Mouse (Mus musculus) lung, postnatal 0 days (tissue): ENCODE measurements around the gene Sema3b.

Experiments used
- CTCF ChIP-seq: IDR thresholded peaks from 2 replicates; pipeline ENCODE4 v1.5.1; 2016; ENCODE audit warnings: antibody characterized with exemption, mild to moderate bottlenecking
- EP300 ChIP-seq: IDR thresholded peaks from 2 replicates; pipeline ENCODE4 v1.6.1; 2016; ENCODE audit warnings: antibody characterized with exemption, mild to moderate bottlenecking, control low read depth

DNA sequence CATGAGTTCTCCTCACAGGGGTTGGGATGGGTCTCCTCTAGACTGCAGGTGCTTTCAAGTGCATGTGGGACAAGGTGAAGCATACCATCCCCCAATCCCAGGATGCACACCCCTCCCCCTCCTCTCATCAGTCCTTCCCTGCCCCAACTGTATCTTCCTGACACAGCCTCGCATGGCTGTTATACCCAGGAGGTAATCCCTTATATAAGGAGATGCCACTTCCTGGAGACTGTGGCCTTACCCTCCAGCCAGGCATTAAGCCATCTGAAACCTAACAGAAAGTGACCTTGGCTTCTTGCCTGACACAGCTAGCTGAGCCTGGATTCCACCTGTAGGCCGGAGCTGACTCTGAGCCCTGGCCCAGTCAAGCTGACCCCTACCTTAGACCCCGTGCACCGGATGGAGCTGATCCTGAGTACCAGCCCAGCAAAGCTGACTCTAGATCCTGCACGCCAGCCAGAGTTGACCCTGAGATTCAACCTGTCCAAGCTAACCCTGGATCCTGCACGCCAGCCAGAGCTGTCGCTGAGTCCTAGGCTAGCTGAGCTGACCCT, 26.4 kb downstream of the Sema3b start:
- TF ChIP-seq CTCF (no peak), EP300 (no peak)
